Mouse (Mus musculus): ENCODE results near the gene Stk26.

The Stk26 gene

DNA sequence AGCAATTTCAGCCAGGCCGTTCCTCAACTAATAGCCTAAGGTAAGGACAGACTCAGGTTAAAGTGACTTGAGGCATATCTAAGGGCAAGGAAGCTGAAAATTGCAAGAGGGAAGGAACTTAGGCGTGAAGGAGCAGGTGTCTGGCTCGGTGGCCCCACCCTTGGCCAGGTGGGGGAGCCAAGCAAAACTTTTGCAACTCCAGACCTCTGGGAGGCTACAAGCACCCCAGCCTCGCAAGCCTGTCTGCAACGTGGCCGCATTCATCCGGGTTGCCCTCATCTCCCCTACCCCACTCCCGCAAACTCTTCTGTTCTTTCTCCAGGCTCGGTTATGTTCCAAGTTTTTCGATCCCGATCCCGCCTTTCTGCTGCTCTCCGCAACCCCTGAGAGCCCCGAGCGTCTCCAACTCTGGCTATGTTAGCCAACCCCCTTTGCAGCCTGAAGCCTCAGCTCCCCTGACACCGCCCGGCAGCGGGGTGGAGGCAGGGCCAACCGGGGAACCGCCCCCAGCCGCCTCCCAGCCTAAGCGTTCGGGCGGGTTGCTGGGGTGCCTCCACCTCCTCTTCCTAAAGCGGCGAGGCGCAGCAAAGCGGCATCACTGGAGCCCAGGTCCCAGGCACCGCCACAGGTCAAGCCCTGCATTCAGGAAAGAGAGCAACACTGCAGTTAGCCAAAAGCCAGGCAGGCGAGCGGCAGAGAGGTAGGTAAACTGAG lies at the start of gene Stk26:
Gene Stk26 (plus strand): TSS at position 201 of the 714 bp plus-strand sequence.
- peak; percentile 82 for DNase-seq

DNA sequence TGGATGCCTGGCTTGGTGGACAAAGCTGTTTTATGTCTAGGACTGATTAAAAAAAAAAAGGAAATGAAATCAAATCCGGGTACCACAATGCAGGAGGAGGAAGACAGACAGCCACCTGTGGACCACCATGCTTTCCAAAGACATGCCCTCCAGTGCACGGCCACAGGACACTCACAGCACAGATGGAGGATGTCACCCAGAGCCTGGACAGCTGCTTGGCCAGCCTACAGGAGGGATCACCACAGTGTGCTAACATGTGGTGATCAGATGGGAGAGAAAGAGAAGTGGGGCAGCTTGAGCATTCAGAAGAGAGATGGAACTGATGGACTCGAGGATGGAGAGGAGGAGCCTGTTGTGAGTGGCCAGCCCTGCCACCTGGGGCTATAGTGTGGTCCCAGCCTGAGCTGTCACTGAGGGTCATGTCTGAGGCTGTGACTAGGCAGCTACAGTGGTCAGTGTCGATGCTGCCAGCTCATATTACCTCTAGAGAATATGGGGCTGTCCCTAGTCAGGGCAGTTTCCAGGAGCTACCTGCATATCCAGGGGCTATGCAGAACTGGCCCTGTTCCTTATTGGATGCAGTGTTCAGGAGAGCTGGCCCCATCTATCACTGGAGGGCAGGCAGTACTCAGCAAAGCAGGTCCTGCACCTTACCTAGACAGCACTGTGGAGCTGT lies 47.7 kb upstream of the Stk26 start:
- DNase-seq, result no peak

DNA sequence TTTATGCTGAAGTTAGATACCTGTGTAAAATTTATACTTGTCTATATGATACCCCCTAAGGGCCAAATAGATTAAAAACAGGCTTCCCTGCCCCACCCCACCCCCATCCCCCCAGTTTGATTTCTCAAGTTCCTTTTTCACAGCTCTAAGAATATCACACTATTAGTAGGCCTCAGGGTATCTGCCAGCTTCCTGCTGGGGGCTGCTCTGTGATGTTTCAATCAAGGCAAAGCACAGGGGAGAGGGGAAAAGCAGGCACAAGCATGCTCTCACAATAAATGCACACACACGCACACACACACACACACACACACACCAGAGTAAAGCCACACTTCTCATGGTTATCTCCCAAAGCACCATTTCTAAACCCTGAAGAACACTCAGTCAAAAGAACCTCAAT lies 43.0 kb upstream of the Stk26 start:
- DNase-seq, result no peak

DNA sequence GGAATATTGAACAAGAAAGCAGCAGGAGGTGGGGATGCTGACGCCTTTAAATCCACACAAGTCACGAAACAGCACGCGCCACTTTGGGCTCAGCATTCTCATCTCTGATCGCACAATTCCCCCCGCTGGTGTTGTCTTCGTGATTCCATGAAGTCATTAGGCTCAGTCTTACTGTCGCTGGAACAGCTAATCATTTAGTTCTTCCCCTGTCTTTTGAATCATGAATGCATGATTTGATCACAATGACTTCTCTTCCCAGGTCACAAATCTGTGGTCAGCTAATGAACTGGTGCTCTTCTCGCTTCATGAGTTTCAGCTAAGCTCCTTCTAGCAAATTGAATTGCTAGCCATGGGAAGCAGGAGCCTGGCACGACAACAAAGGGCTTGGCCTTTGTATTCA lies 42.3 kb upstream of the Stk26 start:
- no peak for DNase-seq

DNA sequence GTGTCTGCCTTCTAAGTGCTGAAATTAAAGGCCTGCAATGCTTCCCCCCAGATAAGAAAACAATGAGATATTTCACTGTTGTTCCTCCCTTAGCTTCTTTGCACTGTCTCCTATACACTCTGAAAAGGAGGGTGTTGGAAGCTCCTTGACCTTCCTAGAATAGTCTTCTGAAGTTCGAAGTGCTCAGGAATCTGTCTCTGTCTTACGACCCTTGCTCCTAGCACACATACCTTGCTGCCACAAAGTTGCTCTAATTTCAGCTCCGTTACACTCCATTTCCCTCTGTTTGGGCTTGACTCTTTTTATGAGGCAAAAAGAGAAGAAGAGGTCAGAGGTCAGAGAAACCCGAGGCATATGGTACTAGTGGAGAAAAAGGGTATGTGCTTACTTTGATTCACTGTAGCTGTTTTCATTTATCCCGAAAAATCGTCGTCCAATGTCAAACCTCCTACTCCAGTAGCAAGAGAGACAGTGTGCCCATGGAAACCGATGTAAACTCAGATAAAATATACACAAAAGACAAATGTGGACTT lies 41.1 kb upstream of the Stk26 start:
- DNase-seq, result no peak

DNA sequence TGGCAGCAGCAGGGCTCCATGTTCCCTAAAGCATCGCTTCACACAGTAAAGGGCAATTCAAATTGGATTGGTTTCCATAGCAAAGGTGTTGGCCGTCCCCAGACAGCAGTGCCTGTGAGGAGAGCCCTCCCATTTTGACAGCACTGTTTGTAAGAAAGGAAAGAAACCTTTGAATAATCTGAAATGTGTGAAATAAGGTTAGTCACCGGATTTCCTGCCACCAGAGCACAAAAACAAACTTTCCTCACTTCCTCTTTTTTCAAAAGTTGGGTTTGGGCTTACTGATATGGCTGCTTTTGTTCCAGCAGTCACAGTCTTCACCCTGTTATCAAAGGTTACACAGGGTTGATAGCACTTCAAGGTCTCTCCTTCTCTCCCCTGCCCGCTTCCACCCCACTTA lies 35.2 kb upstream of the Stk26 start:
- no peak for DNase-seq

DNA sequence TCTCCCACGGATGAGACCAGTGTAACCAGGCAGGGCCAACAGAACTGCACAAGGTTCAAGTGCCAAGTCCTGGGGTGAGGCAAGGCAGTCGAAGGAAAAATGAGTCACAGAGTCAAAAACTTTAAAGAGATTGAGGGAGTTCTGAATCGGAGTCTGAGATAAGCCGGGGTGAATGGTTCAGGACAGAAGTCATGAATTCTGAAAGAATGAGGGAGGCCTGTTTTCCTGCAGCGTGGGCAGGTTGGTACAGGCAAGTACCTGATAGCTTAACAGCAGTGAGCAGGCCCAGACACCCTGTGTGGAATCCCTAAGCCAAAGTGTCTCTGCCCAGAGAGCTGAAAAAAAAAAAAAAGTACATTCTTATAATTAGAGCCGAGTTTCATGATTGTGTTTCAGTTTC lies 17.0 kb upstream of the Stk26 start:
- DNase-seq, result no peak

DNA sequence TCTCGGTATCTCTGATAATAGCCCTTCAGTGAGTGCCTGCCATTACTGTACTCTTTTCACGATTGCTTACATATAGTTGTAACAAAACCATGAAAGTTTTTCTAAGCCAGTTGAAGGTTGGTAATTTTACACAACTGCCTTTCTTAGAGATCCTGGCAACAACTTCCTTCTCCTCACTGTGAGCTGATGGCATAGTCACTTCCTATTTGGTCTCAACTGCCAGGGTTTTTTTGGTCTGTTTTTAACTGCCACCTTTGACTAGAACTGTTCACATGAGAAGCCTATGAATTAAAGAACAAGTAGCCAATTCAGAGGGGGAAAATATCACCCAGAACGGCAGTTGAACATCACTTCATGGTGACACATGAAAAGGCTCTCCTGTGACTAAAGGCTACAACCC lies 5.3 kb upstream of the Stk26 start:
- no peak for DNase-seq

DNA sequence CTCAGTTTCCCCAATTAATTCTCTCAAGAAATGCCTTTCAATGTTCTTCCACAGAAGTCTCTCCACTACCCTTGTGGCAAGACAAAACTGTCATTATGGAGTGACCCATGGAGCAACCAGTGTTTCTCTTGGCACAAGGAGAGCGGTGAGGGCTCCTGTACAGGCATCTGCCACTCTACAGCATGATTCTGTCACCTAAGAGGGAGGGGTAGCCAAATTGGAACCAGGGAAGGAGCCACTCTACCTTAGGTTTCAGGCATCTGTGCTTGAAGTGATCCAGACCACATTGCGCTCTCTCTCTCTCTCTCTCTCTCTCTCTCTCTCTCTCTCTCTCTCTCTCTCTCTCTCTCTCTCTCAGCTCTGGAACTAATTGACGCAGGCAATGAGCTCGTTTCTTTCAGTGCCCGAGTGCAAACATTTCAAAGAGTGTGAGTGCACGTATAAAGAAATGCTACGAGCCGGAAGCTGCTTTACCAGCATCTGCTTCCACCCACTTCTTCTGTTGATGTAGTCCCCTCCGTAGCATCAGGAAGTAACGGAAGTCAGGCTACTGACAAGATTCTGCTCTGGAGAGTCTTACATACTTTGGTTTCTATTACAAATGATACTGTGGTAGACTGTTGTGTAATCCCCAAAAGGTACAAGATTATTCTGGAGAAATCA lies 4.7 kb upstream of the Stk26 start:
- no peak for DNase-seq

DNA sequence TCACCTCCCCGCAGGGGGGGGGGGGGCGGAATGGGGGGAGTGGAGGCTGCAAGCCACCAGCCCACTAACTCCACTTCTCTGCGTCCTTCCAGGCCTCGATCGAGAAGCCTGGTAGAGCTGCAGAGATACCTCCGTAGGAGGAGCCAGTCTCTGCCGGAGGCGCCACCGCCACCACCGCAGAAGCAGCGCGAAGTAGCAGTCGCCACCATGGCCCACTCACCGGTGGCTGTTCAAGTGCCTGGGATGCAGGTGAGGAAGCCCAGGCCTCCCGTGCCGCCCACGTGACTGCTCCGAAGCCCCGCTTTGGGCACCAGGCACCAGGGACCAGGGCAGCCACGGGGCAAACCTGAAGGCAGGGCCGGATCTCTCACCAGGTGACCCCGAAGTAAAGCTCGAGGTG lies 740 bp downstream of the Stk26 start:
- DNase-seq, result peak; percentile 9

DNA sequence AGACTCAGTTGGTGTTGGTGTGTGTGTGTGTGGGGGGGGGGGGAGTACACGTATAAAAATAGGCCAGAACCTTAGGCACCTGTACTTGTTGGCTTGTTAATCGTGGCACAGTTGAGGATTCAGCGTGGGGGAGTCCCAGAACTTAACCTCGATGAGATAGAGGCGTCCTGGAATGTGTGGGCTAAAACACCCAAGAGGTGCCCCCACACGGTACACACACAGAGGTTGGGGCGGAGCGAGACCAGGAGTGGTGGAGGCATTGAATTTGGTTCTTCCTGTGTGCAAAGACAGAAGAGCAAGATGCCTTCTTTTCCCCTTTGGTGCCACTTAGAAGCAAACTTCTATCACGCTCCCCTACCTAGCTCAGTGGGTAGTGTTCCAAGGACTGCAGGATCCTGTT lies 1.2 kb downstream of the Stk26 start:
- no peak for DNase-seq

DNA sequence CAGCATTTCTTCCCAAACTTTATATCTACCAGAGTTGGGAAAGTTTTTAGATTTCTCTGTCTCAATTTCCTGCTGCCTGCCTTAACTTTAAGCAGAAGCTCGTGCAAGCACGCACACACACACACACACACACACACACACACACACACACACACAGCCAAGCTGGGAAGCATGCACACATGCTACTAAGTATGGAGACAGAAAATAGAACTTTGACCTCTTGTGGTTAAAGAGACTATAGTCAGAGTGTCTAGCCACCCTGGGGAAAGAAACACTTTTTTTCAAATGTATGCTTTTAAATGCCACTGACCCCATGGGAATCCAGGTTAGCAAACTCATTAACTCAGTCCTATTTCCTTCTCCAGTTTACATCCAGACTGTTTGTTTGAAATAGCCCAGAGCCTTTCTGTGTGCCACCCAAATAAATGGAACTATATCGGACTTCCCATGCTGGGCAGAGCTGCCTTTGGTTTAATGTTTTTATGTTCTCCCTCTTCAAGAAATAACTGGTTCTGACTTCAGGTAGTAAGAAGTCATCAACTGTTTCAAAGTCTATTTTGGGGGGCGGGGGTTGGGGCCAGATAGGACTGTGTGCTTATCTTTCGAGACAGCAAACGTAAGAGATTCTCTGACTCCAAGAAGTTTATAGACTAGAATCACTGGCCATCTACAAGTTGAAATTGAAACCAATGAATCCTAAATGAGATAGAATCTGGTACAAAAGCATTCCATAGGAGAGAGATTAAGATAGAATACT lies 9.8 kb downstream of the Stk26 start:
- no peak for DNase-seq

DNA sequence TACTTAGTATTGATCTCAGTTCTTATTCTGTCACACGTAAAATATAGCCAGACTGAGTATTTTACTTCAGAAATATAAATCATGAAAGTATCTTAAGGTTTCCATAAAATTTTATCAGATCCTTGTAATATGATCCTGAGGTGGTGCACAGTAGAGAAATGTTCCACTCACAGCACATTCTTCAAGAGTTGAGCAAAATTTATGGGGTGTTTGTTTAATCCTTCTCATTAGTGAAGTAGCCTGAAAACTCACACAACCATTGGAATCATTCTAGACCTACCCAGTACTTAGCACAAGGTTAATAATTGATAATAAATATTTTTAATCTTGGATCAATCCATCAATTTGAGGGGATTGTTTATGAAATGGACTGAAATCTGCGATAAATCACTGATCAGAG lies 22.9 kb downstream of the Stk26 start:
- DNase-seq, result no peak

DNA sequence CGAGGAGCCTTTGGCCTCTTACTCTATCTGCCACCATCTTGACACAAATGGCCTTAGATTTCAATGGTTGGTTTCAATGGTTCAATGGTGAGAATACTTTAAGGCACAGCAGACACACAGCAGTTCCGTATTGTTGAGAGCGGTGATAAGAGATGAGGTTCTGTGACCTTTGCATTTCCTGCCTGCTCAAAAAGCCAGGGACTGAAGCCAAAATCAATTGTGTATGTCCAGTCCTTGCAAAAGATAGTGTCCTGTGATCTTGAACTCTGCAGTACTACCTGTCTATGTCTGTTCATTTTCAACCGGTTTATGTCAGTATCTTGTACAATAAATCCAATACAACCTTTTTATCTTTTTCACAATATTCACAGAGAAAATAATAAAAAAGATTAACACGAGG lies 23.9 kb downstream of the Stk26 start:
- DNase-seq, result no peak

DNA sequence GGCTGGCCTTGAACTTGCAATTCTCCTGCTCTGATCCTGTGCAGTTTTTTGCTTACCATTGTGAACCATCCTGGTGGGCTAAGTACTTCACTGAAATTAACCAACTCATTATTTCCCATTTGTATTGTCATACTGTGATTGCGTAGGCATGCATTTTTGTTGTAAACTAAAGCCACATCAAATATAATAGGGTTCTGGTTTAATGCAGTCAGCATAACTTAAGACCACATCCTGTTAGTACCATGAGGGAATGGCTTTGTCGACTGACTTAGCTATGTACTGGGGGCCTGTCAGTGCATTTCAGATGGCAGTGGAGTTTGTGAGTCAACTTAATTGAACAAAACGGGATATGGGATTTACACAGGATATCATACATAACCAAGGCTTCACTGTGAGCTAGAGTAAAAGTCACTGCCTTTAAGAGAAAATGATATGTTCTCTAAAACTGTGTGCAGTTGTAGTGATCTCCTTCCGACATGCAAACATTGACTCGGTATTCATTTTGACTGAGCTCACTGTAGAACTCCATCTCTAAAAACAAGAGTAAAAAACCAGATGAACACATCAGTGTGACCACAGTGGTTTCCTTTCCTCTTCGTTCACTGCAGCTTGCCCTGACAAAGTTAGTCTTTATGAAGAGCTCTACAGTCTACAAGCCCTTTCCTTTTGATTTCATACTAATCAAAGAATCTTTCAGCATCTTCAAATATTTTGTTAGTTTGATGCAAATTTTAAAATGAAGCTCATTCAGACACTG lies 33.6 kb downstream of the Stk26 start:
- no peak for DNase-seq

DNA sequence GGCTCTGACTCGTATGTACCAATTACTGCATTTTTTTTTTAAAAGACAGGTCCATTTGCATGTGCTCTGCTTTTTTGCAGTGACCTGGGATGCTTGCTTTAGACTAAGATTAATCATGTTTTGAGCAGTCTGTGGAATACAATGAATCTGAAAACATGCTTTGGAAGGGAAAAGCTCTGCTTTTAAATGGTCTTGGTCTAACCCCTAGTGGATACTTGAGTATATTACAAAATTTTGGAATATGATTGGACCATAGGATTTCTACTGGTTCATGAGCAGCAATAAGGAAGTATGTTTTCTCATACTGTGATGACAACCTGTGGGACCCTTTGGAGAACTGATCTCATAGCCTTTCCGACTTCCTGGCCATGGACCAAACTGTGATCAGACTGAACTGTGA lies 47.2 kb downstream of the Stk26 start:
- DNase-seq, result no peak

DNA sequence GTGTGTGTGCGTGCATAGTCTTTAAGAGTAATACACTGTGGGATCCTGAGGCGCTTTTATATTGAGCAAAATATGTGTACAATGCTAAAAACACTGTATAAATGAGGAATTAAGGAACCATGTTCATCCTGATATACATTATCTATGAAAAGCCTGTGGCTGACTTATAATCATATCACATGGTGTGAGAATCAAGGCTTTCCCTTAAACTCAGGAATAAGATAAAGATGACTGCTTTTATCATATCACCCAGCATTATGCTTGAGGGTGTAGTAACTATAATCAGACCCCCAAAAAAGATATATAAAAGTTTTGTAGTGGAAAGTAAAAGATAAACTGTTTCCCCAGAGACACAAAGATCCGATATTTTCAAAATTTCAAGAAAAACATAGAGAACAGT lies 62.6 kb downstream of the Stk26 start:
- DNase-seq, result no peak

DNA sequence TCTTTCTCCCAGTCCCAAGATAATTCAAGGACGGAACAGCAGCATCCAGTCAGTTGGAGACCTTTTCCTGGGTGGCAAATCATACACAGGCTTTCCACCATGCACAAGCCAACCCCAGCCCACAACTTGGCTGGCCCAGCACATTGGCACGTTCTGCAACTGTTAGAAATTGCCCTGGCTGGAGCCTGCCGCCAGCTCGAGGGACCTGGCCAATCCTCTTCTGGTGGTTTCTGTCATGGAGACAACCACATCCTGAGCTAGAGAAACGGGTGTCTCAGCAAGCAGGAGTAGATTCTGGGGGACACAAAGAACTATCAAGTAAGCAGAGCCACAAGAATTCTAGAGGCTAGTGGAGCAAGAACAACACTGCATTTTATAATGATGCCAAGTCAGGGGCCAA lies 69.1 kb downstream of the Stk26 start:
- DNase-seq, result no peak

DNA sequence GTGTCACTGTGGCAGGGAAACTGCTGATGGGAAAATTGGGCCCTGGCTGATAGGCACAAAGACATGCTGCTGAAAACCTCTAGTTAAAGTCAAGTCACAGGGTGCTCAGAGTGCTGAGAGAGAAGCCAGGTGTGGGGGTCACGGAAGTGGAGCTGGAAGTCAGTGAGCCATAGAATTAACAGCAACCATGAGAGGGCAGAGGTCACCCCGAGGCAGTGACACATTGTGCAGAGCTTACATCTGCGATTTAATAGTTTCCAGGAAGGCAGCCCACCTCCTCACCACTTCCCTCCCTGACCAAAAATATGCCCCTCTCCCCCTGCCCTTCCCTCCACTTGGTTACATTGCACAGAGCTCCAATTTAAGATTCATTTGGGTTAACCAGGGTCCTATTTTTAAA lies 76.5 kb downstream of the Stk26 start:
- DNase-seq, result no peak

DNA sequence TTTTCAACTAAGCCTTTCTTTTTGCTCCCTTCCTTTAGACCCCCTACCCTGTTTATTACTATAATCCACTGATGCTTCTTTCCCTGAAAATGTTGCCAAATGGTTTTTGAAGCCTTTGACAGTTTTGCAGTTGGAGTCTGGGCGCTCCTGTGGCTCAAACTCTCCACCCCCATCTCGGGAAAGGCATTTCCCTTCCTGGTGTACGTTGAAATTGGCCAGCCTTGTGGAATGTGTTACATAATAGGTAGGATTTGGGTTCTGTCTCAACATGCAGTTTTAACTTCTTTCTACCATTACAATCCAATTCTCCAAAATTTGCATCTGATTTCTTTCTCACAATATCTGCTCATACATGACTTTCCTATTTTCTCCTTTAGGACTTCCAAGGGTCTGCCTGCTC lies 77.9 kb downstream of the Stk26 start:
- no peak for DNase-seq

DNA sequence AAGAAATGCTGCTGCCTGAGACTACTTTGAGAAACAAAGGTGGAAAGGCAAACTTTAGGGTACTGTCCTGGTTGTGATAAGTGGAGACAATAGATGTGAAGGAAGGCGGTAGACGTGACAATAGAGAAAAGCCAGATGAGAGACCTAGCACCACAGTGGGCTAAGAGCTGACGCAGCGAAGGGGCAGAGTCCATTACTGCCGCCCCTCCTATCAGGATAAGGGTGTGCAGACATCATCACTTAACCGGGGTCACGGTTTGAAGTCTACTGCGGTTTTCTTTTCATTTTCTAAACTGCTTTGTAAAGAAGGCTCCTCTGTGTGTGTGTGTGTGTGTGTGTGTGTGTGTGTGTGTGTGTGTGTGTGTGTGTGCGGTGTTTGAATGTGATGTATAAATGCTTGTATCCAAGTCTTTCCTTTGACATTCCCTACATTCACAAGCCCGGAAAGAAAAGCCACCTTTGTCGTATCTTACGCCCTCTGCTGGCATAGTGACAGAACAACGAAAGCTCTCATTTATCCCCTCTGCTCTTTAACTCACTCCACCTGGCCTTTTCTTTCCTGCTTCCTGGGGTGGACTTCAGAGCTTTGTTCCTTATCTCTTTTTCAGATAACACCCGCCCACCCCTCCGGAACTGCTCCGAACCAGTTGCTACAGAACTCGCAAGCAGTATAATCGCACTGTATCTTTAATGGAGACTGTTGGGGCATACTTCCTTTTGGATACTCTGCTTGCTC lies 84.0 kb downstream of the Stk26 start:
- DNase-seq, result no peak

Measured in liver (tissue).